Mouse (Mus musculus) layer of hippocampus, postnatal 25 days (tissue): Measurements from ENCODE around the gene Cog8. TPM values are rescaled to one million over a fixed set of nuclear protein-coding genes. Genes with fewer than 3 reads are reported as not detected.

Experiments used
- DNase-seq, 2 experiments: peaks; one replicate each; pipeline ENCODE4 v3.0.0; 2022; ENCODE audit warnings: mixed read lengths in 2 of 2, low spot score in 1 of 2; ENCODE audit errors: extremely low spot score in 1 of 2
- total RNA-seq, 2 experiments: library from RNA; stranded (reverse); gene quantifications; 2 replicates each; pipeline ENCODE4 v1.2.3; 2021

Gene Cog8
- 10 to 100 TPM; 28.7 to 28.9 TPM for total RNA-seq

DNA sequence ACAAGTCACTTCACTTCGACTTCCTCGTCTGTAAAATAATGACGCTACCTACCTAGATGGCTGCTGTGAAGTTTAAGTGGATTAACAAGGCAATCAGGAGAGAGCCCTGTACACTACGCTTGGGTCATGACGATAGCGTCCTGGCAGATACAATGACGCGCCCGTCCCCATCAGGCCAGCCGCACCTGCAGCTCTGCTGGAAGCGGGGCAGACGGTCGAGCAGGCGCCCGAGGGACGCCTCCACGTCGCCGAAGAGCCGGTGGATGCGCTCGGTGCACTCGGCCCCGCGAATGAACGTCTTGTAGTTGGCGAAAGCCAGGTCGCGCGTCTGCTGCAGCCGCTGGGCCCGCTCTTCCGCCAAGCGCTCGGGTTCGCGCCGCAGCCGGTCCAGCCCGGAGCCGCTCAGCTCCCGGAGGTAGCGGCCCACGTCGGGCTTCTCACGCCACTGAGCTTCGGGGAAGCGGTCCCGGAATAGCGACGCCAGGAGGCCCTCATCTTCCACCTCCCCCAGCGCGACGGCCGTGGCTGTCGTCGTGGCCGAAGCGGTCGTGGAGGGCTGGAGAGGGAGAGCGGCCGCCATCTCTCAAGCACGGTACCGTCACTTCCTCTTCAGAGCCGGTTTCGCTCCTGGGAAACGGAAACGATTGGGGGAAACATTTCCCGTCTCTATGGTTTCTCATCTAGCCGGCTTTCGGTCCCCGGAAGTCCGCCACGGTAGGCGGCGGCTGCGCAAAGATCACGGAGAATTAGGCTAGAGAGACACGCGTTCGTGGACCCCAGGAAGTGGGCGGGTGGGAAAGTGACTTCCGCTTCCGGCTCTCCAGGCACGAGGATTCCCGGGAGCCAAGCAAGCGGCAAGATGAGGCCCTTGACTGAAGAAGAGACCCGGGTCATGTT, at the start of gene Cog8, which contains the start of gene Nip7:
Gene Cog8, minus strand, starts transcription at position 614 of the 897 bp plus-strand sequence.
Gene Nip7, plus strand, starts transcription at position 802 of the 897 bp plus-strand sequence.
- DNase-seq = peak; percentile 84 to 89

DNA sequence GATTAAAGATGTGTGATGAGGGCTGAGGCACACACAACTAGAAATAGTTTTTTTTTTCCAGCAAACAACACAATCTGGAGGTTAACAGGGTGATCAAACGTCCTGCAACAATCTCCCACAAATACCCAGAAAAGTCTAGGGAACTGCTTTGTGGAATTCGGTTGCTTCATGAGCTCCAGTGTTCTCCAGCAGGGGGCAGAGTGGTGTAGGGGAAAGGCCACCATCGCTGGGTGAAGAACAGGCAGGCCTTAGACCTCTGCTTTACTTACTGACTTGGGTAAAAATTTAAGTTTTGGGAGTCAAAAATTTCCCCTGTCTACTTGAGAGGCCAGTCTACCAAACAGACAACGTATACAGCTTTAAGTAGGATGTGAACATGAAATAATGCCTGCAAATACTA, 48.1 kb upstream of the Cog8 start:
- peak; percentile 60 to 94 for DNase-seq

DNA sequence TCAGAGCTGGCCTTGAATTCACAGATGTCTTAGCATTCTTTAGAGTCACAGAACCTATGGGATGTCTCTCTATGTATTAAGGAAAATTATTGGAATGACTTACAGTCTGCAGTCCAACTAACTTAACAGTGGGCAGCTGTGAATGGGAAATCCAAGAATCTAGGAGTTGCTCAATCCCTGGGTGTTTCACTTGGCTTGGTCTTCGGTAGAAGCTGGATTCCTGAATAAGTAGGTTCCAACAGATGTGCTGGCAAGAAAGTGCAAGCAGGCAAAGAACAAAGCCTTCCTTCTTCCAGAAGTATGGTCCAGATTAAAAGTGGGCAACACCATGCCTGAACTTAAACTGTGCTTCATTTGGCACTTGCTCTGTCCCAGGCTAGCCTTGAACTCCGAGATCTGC, 44.1 kb upstream of the Cog8 start:
- DNase-seq = no peak

DNA sequence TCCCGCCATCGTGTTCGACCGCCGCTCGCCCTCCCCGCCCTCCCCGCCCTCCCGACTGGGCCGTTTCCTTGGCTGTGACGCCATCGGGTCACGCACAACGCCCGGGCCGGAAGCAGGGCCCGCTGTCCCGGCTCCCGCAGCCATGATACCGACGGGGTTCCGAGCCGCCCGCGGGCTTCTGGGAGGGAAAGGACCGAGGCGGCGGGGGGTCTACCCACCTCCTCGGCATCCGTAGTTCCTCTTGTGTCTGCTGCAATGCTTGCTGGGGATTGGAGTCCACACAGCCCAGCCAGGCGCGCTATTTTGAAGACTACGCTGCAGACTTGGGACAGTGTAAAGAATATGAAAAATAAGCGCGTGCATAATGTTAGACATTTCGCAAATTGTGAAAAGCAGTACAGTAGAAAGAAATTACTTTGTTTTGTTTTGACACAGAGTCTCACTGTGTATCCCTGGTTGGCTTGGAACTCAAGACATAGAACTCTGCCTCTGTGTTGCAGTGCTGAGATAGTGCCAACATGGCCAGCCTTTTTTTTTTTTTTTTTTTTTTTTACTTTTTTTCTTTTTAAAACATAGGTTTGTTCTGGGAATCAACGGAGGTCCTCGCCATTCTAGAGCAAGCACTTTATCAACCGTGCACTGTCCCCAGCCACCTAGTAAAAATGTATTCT, 40.0 kb upstream of the Cog8 start, which contains the start of gene Terf2:
Gene Terf2, minus strand, starts transcription at position 182 of the 671 bp plus-strand sequence.
- peak; percentile 80 to 84 for DNase-seq

DNA sequence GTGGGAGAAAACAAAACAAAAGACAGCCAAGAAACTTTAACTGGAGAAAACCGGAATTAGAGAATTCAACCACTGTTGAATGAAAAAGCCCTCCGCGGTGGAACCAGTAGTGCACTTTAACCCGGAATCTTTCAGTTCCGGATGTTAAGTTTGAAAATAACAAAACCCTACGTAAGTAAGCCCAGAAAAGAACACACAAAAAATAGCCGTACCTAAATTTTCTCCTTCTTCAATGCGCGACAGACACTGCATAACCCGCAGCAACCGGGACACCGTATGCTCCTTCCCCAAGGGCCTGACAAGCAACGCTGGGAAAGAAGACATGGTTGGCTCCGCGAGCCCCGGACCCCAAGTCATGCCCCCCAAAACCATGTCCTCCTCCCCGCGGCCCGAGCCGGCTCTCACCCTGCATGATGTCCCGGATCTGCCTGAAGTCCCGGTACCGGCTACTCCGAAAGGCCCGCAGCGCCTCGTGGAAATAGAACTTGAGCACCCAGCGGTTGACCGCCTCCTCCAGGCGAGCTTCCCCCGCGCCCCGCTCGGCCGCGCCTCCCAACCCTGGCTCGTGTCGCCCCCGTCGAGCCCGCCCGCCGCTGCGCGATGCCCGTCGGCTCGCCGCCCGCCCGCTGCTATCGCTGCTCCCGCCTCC, 39.4 kb upstream of the Cog8 start:
- DNase-seq = no peak

DNA sequence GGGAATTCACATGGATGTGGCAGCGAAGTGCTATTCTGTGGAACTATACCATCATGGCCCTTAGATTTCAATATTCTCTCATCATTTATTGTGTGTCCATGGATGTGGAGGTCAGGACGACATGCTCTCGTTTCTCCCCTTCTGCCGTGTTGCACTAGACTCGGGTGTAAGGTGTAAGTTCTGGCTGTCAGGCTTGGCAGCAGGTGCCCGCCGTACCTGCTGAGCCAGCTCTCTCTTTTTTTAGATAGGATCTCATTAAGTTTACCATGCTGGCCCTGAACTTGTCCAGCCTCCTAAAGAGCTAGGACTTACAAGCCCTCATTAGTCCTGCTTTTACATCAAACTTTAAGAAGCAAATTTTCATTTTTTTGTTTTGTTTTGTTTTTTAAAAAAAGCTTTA, 34.0 kb upstream of the Cog8 start:
- DNase-seq = no peak

DNA sequence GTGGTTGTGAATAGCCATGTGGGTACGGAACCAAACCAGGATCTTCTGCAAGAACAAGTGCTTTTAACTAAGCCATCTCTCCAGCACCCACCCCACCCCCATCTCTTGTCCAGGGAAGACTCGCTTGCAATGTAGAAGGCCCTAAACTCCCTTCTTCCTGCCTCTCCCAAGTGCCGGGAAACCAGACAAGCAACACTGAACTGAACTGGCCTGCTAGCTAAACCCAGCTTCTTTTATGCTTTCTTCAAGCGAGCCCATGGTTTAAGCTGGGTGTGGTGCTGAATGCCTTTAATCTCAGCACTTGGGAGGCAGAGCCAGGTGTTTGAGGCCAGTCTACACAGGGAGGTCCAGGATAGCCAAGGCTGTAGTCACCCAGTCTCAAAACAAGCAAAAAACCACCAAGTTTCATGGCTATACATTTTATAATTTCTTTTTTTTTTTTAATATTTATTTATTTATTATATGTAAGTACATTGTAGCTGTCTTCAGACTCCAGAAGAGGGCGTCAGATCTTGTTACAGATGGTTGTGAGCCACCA, 32.1 kb upstream of the Cog8 start:
- no peak for DNase-seq

DNA sequence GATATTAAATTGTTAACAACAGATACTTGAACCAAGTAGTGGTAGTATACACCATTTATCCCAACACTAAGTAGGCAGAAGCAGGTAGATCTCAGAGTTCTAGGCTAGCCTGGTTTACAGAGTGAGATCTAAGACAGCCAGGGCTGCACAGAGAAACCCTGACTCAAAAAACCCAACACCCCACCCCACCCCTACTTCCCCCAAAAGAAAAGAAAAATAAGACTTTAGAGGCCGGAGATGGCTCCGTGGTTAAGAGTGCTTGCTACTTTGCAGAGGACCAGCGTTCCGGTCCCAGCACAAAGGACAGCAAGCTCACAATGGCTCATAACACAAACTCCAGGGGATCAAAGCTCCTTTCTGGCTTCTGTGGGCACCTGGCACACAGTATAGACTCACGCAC, 29.5 kb upstream of the Cog8 start:
- no peak for DNase-seq

DNA sequence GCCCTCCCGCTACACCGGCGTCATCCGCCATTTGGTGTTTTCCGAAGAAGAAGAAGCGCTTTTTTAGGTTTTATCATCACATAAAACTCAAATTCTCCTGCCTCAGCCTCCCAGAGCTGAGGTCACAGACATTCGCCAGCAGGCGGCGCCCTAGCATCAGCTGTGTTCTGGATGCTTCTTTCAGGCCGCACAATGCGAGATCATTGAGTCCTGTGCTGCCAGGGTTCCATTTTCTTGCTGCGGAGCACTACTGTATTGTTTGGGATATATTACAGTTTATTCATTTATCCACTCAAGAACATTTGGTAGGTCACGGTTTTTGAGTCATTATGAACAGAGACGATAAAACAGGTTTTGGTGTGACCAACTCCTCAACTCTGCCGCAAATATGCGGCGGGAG, 28.9 kb upstream of the Cog8 start:
- no peak for DNase-seq

DNA sequence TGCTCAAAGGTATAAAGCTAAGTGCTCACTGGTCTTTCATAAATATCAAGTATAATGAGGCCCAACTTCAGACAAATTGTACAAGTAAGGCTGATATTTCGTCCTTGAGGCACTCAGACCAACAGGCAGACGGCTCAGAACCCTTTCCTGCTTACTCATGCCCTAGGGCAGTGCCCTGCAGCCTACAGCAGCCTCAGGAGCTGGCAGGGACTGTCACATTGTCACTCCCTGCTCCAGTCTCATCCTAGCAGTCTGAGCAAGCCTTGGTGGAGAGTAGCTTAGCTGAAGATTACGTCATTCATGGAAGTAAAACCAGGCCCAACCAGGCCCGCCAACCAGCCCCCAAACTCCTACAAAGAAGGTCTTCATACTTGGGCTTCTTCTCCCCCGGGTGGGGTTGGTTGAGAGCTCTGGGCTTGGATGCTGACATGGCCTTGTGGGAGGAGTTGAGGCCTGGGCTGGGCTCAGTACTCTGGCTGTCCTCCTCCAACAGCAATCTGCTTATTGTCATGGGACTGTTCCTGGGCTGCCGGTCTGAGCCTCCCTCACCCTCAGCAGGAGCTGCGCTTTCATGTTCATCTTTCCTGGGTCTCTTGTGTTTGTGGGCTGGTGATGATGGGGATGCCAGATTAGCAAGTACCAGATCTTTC, 19.9 kb upstream of the Cog8 start:
- no peak for DNase-seq

DNA sequence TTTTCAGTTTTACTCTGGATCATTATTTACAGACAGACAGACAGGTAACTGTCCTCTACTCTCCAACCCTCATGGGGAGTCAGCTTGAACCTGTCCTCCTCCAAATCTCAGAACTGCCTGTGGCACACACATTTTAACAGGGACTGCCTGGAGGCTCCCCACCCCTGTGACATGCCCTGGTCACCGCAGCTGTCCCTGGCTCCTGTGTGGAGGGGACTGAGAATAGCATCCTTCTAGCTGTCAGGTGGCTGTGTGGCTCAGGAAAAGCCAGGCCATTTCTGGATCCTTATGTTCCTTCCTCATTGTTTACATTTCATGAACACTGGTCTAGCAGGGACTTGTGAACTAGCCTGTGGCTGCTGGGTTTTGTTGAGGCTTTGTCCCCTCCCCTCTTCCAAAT, 17.6 kb upstream of the Cog8 start:
- no peak for DNase-seq

DNA sequence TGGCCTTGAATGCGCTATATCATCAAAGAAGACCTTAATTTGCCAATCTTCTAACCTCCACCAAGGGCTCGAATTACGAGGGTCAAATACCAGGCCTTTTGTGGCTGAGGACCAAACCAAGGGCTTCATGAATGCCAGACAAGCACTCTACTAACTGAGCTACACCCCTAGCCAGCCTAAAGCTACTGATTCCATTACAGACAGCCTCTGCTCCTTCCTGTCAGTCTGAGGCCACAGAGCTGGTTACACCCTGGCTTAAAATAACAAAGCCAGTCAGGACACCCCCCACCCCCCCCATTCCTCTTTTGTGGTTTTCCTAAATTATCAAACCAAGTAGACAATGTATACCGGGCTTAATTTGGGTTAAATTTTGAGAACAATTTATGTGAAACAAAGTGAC, 17.2 kb upstream of the Cog8 start:
- no peak for DNase-seq

DNA sequence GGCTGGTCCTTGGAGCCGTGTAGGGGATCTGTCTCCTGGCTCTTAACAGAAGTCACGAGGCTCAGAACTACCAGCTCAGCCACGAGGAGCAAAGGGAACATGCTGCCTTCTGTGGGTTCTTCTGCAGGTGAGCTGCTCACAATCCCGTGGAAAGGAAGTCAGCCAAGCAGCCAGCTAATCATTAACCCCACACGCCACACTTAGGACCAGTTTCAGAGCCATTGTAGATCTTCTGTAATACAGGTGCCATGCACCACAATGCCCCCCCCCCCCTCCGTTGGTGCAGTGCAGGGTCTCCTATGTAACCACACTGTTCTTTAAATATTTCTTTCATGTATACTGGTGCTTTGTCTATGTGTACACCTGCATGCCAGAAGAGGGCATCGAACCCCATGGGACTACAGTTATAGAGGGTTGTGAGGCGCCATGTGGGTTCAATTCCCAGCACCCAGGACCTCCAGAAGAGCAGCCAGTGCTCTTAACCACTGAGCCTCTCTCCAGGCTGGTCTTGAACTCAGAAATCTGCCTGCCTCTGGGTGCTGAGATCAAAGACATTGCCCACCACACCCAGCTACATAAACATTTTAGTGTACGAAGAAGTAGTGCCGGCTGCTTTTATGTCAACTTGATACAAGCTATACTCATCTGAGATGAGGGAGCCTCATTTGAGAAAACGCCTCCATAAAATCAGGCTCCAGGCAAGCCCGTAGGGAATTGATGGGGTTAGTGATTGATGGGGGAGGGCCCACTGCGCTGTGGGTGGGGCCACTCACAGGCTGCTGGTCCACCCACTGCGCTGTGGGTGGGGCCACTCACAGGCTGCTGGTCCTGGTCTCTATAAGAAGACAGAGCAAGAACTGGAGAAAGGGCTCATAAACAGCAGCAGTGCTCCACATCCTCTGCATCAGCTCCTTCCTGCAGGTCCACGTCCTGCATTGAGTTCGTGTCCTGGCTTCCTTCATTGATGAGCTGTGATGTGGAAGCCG, 9.3 kb upstream of the Cog8 start, which contains the start of gene Tmed6:
Gene Tmed6, minus strand, starts transcription at position 134 of the 986 bp plus-strand sequence.
- DNase-seq = no peak

DNA sequence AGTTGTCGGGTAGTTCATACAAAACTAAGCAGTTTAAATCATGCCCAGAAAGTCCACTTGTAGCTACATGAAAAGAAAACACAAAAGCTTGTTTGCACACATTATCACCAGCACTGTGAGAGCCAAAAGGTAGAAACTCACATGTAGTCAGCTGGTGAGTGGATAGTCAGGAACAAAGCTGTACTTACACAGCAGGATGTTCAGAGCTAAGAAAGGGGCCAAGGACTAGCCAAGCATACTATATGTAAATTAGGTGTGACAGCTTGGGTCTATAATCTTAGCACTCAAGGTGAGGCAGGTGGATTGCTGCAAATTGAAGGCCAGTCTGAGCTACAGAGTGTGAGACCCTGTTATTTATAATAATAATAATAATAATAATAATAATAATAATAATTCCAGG, 6.1 kb upstream of the Cog8 start:
- DNase-seq = no peak

DNA sequence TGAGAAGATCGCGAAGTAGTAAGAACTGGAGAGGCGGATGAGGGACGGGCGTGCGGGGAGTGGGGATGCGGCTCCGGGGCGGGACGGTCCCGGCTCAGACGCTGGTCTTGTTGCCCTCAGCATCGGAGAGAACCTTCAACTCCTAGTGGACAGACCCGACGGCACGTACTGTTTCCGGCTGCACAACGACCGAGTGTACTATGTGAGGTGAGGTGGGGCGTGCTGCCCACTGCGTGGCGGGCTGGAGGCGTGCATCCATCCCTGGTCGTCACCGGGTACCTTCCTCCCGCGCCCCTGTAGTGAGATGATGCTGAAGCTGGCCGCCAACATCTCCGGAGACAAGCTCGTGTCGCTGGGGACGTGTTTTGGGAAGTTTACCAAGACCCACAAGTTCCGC, 482 bp upstream of the Cog8 start:
- DNase-seq = no peak

DNA sequence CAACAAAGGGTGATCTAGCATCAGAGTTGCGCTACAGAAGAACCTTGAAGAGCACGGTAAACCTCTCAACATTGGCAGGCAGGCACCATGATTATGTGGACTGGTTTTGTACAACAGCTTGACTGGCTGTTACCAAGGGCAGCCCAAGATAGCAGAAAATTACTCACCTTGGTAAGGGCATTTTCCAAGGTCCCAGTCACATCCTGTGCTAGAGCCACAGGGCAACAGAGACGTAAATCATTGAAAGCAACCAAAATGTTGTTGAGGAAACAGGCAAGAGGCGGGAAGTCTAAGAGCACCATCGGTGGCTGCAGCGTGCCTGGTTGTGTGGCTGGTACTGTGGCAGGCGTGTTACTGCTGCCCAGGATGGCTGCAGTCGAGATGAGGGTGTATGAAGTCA, 4.4 kb downstream of the Cog8 start:
- no peak for DNase-seq

DNA sequence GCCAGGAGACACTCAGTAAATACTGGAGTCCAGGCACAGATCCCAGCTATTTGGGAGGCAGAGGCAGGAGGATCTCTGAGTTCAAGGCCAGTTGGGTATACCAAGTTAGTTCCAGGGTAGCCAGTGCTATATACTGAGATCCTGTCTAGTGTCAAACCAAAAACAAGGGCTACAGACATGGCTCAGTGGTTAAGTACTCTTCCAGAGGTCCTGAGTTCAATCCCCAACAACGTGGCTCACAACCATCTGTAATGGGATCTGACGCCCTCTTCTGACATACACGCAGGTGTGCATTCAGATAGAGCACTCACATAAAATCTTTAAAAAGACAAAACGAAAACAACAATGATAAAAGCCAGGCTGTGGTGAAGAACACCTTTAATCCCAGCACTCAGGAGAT, 7.0 kb downstream of the Cog8 start:
- no peak for DNase-seq

DNA sequence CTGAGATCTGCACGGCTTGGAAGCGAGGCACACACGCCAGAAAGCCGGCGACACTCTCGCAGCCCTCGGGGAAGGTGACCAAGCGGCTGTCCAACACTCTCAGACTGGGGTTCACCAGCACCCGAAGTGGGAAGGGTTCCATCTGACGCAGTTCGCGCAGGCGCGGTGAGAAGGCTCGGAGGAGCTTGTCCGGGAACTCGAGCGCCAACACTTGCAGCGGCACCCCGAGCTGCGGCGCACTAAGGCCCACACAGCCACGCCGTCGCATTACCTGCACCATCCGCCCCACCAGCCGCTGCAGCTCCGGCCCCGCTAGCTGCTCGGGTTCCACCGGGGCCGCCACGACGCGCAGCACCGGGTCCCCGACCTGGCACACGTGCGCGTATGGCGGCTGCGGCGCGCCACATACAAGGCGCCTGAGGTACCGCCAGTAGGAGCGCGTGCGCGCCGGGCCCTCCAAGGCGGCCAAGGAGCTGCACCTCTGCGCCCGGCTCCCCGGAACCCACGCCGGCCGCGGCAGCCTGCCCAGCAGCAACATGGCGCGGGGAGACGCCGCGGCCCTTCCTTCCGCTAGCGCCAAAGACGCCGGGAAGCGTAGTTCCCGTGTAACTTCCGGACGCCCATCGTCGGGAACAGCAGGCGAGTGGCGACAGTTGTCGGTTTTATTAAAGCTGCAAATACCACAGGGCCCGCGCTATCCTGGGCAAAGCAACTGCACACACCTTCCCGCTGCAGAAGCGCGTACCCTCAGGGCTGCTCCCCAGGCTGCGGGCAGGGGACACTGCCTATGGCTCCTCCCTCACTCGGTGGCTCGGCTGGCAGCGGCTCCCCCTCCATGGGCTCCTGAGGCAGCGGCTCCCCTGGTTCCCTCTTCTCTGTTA, 8.2 kb downstream of the Cog8 start, which contains the start of gene Pdf:
Gene Pdf, minus strand, starts transcription at position 554 of the 881 bp plus-strand sequence.
- peak; percentile 75 to 79 for DNase-seq
